Mouse (Mus musculus) mesoderm, embryonic 11.5 days (tissue): ENCODE data around the gene Magi1.

Experiments used
- DNase-seq: peaks from one replicate; pipeline ENCODE4 v3.0.0-alpha.2; 2012; ENCODE audit warnings: low read depth, low spot score

Magi1 gene

DNA sequence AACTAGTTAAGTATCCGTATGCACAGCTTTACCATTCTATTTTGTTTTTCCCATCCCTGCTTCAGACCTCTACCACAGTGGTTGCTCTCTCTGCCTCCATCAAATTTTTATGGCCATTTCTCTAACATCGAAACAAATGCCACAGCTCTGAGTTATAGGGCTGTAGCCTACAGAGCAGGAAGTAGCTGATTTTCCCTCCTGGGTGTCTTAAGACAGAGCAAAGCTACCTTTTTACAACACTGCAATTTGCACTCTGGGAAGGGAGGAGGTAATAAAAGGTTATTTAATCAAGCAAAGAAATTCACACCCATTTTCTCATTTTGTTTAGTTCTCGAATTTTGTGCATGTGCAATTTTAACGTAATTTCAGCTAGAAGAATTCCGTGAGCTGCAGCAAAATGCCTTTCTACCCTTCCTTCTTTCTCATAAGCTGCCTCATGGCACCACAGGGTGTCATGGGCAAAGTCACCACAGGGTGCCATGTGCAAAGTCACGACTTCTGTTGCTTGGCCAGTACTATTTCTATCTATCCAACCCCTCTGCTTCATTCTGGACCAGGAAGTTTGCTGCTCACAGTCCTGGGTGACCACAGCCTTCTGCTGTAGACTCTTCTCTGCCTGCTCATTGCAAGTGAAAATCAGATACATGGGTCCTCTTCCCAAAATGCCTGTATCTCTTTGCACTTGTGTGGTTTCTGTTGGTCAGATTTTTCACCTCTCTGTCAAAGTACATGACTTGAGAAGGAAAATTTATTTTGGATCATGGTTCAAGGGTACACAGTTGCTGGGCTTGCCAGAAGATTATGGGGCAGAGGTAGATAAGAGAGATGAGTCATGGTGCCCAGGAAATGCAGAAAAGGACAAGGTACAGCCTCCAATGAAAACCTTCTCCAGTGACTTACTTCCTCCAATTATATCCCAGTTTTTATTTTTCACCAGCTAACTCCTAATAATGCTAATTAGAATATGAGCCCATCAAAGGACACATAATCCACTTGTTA, 167.0 kb downstream of the Magi1 start:
- no peak for DNase-seq

DNA sequence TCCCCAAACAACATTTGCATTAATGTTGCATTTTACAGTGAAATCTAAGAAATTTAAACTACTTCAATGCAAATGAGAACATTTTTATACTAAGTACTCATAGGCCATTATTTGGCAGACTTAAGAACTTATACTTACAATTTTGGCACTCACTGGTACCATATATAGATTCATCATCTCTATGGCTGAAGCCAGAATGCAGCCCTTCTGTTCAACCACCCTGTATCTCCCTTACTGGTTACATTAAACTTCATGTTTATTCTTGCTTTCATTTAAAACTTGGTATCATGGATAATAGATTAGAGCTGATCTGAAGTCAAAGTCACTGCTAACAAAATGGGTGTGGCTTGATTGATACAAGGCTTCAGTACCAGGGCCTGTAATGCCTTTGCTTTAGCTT, 171.9 kb downstream of the Magi1 start:
- DNase-seq: no peak

DNA sequence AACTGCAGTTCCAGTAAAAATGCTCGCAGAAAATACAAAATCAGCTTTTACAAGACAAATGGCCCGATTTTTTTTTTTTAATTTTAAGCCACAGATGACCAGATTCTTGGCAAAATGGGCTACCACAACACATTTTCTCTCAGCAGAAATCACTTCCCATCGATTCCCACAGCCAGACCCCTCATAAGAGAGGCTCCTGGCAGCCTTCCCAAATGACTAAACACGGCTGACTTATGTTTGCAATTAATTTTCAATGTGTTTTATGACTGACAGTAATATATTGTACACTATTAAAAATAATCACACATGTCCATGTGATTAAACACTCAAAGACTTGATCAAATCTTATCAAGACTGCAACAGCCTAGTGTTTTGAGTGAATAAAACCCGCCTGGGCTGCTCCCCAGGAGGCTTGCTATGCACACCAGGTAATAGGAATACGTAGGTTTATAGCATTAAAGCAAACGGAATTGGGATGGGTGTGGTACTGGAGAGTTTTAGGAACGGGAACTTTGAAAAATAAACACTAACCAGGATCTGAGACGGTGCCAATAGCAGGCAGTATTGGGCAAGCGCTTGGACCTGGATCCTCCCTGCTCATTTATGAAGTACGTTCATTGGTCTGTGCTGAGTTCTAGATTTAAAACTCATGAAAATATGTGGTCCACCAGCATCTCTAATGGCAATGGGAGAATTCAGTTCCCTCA, 176.2 kb downstream of the Magi1 start:
- no peak for DNase-seq

DNA sequence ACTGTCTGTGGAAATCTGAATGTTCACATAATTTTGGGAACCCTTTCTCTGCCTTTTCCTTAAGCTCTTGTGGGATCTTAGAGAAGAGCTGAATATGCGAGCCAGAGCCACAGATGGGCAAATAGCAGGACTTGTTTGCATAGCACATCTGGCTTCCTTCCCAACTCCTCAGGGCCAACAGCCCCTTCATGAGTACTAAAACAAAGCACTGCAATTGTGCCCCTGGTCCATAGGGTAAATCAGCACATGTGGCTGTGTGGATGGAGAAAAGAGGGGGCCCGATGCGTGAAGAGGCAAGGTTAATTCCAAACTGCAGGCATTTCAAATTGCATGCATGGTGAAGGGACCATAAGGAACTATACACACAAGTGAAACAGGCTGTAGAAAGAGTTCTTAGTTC, 180.1 kb downstream of the Magi1 start:
- DNase-seq: peak; percentile 31

DNA sequence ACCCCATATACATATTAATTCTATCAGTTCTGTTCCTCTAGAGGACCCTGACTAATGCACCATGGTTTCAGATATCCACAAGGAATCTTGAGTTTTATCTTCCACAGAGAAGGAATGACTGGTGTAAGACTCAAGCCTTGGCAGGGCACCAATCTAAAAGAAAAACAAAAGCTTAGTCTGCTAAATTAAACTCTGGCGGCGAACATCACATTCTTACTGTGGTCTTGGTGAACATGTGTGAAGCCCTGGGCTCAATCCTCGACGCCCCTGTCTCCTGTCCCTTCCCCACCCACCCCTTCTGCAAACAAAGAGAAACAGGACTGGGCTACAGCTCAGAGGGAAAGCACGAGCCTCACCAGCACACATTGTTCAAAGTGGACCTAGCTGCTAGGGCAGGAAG, 182.5 kb downstream of the Magi1 start:
- no peak for DNase-seq

DNA sequence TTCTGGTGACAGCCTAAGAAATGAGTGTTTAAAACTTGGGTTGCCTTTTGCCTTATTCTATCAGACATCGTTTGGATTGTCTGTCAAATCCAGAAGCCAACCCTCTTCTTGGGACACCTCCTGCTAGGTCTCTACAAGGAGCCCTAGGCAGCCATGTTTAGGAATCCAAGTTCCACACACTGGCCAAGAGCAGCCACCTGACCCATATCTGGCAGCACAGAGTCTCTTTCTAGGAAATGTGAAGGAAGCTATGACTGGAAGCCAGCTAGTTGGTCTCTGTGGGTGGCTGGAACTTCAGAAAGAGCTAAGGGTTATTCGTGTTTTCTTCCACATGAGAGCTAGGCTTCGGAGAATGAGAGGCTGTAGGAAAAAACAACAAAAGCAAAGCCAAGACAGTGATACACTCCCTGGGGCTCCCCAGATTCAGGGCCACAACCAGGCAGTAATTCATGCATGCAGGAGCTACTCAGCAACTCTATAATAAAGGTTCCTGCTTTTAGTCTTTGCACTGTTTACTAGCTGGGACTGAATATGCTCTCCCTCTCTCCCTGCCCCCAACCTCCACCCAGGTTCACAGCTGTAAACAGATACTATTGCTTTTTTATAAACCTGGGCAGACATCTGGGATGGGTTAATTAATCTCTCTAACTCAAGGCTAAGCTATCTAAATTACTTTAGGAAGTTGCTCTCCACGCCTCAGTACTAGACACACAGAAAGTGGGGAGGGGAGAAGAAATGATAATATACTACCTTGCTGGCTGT, 188.6 kb downstream of the Magi1 start:
- no peak for DNase-seq

DNA sequence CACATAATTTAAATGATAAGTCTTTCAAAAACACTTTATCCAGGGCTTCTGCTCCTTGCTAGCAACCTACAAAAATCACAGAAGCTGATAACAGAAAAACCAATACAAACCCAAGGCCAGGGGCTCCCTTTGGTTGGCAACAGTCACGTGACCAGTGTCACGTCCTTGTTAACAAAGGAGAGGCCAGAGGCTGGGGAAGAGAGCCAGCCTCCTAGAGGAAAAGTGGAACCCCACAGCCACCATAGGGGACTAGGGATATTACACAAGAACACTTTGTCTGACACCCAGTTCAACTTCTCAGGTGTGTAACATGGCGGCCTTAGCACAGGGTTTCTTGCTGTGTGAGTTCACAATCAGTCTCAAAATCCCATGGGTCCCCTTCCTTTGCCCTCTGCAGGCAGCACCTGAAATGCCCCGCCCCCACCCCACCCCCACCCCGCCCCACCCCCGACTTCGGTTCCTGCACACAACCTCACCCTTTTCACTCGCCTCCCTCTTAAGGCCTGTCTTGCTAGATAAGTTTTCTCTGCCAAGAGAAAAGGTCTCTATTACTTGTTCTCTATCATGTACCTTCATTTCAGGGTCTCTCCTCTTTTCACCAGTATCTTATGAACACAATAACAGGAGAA, 190.6 kb downstream of the Magi1 start:
- DNase-seq: no peak

DNA sequence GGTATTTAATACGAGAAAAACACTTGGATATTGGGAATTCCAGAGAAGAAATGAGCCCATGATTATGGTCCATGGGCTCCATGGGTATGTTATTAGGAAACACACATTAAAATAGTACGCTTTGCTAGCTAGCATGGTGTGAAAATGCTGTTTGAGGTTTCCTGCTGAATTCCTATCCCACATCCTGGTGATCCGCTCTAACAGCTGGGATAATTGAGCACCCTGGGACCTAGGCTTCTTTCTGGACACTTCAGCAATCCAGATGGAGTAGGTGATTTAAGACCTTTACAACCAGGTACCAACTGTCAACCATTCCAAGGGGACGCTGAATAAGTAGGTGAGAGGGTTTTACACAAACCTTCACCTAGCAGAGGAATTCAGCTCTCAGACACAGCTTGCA, 191.2 kb downstream of the Magi1 start:
- no peak for DNase-seq

DNA sequence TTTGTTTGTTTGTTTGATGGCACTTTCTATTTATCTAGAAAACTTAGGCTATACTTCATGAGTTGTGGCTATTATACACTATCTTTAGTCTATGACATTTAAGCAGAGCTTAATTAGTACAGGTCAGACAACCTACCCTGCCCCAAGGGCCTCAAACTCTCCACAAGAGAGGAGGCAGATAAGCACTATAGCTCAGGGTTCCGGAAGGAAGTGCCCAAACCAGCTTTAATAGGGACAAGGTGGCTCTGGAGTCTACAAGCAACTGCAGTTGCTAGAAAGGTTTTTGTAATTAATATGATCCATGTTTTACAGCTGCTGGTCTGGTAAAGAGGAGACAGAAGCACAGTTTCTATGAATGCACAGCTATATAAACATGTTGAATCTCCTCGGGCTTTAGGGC, 196.9 kb downstream of the Magi1 start:
- no peak for DNase-seq

DNA sequence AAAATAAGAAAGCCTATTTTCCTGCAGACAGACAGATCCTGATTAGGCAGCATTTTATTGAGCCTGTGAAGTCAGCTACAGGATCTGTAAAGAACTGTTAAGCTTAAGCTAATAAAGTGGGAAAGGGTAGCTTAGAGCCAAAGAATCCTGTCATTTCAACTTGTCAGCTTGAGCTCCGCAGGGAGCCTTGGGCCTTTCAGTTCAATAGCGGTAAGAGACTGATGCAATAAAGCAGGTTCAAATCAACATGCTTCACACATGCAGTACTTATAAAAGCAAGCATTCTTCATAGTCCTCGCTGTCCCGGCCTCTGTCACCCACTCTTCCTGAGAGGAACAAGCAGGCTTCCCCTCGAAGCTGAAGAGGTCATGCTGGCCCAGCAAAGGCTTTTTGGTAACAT, 199.0 kb downstream of the Magi1 start:
- DNase-seq: peak; percentile 34

DNA sequence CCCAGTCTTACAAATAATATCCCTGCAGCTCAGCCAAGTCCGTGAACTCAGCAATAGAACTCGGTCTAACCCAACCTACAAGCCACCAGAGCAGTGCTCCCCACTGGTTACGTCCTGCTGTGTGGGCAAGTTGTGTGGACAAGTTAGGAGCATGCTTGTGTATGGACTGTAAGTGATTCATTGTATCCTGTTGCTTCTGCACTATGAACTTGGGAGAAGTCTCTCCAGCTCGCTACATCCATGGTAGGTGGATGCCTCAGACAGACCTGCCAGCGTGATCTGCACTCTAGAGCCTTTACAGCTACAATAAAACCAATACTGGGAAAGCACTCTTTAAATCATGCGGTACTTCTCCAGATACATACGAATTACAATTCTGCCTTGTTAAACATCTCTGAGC, 200.3 kb downstream of the Magi1 start:
- no peak for DNase-seq

DNA sequence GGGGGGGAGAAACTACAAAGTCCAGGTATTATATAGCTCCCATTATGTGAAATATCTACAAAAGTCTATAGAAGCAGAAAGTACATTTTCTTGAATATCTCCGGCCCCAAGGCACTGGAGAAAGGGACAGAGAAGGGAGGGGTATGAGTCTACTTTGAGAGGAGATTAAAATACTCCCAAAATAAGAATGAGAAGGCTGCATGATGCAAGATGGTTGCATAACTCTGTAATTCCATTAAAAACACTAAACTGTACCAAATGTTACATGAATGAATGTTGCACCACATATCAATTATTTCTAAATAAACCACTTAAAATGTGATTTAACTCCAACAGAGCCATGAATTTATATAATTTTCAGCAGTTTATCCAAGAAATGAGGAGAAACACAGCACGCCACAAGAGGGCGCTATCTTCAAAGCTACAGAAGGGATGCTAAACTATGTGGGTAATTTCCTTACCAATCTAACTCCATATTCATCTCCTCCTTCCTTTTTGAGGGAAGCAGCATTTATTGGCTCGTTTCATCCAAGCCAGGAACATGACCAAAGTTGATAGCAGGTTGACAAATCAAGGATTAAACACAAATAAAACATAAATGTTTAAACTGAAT, 202.7 kb downstream of the Magi1 start:
- DNase-seq: peak; percentile 82

DNA sequence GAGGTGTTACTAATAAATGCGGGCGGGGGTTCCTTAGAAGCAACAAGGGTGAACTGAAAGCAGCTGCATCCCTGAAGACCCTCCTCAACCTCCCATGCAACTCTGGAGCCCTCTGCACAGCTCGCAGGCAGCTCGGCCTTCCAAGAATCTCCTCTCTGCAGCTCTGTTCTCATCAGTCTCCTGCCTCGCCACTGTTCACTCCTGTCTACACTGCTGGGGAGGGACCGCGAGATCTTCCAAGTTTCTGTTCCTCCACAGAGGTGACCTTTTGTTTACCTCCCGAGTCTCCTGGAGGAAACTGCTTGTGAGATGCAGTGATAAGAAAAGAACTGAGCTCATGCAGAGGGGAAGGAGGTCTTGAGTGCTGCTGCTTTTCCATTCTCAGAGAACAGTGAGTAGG, 204.8 kb downstream of the Magi1 start:
- DNase-seq: no peak

DNA sequence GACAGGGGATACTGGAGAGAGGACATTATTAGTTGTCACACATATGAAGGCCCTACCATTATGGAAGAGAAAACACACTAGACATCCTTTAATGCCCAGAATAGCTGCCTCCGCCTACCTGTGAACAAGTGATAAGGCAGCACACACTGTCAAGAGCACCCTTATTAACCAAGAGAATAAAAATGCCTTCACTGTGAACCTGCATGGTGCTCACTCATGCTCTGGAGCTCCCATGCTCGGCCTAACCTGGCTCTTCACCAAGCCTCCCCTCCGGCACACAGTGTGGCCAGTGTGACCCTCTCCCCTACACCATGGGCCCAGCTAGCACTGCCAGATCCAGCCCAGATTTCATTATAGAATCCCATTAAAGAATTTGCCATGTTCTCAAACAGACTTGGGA, 206.7 kb downstream of the Magi1 start:
- no peak for DNase-seq

DNA sequence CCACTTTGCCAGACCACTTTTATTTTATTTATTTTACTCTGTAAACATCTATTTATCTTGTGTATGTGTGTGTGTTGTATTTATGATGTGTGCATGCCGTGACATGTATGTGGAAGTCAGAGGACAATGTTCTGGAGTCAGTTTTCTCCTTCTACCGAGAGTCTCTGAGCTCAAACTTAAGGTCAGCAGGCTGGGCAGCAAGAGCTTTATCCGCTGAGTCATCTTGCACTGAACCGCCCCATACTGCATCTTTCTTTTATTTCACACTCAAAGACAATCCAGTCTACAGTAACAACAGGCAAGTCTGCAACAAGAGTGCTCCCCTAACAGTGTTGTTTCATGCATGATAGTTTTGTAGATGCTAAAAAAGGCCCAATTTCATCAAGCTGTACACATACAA, 207.7 kb downstream of the Magi1 start:
- DNase-seq: no peak

DNA sequence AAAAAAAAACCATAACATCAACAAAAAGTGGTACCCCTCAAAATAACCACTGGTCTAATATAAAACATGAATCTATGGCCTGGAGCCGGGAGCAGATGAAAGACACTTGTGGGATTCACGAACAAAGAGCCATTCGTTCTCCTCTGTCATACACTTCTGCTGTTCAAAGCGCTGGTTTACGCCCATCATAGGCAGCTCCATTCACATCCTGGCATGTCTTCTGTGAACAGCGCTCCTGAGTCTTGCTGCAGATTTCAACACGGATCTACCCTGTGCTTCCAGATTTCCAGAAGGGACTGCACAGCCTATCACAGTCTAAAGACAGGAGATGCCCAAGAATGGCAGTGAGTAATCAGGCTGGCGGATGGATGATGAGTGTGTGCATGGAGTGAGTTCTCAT, 208.5 kb downstream of the Magi1 start:
- DNase-seq: peak; percentile 62

DNA sequence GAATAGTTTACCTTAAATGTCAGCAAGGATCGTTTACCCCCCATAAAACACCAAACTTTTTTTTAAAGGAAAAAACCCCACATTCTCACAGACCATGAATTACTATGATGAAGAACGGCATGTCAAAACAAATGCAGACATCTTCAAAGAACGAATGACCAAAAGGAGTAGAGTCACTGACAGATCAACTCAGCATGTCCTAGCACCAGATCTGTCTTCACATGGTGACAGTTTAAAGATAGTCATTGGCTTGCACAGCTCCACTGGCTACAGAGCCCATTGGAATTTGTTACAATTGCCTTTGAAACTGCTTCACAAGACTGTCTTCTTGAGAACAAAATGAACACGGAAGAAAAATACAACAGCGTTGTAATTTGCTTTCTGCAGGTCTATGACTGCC, 212.0 kb downstream of the Magi1 start:
- peak; percentile 29 for DNase-seq

DNA sequence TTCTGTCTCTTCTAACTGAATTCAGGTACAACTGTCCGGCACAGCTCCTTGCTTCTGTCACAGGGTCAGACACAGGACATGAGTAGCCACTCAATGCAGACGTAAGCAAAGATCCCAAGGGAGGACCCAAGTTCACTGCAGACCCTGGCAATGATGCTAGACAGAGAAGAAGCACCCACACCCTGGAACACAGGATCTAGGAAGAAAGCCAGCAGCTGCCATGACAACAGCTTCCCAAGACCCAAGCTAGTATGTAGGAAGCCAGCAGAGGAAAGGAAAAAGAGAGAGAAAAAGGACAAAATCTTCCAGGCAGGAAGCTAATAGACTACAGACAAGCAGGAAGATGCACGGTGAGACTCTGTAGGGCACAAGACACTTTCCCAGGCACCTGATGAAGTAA, 213.0 kb downstream of the Magi1 start:
- DNase-seq: no peak

DNA sequence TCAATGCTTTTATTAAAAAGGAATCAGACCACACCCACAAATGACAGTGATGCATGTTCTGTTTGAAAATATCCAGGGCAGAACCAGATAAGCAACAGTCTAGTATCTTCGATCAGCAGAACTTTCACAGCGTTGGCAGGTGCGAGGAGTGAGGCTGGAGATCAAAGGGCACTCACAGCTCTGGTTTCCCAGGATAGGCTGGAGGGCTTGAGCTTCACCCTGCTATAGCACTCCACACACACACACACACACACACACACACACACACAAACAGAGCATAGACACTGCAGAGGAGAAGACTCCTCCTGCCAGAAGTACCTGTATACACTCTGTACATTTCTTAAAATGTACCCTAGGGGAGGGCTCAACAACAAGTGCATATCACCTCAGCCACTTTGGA, 214.3 kb downstream of the Magi1 start:
- no peak for DNase-seq

DNA sequence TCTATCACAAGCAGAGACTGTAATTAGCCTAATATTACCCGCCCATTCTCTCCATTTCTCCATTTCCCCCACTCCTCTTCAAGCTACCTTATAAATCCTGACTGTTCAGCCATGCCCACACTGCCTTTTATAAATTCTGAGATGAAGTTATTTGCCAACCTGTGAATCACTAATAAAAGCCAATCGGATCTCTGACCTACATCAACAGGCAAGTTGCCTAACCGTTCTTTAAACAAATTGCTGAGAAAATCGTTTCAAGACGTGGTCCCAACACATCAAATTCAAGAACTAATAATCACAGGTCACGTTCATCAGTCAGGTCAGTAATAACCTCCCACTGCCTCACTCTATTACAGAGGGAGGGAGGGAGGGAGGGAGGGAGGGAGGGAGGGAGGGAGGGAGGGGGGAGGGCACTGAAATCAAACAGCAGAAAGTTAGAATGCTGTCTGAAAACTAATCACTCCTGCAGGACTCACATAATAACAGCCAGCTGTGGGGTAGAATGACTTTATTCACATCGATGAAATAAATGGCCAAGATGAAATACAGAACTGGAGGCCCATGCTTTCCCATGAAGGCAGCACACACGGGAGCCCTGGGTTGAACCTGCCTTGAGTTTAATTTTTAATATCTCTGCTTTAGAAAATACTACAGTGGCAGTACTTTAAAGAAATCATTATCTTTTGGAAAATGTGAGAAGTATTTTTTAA, 215.8 kb downstream of the Magi1 start:
- DNase-seq: no peak

DNA sequence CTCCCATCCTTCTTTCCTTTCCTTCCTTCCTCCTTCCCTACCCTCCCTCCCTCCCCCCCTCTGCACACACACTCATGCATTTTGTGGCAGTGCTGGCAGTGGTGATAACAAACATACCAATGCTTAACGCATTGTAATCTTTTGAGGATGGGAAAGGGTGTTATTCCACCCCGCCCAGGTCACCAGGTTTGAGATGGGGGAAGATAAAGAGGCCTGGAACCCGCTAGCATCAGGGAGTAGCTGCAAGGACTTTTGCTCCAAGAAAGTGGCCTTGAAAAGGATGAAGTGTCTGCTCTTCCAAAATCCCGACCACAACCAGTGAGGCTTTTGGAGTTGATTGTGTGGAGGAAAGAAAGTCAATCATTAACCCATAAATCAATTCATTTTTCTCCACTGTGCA, 218.9 kb downstream of the Magi1 start:
- DNase-seq: no peak
